Mouse (Mus musculus) heart, adult 2 months (tissue): Measurements from ENCODE around the gene Pom121l2. TPM values are rescaled to one million over a fixed set of nuclear protein-coding genes. Genes with fewer than 3 reads are reported as not detected.

Experiments
- DNase-seq, 2 experiments: peaks; one replicate each; pipeline ENCODE4 v3.0.0; 2021
- H3K27ac ChIP-seq: fragments of 200-600 bp; 2 replicates; pipeline ENCODE4 v1.8.1; 2022
- H3K27me3 ChIP-seq: fragments of 200-500 bp; 2 replicates; pipeline ENCODE4 v1.6.1; 2012; ENCODE audit warnings: mild to moderate bottlenecking, low read length, inconsistent platforms, mixed read lengths; ENCODE audit not compliant: control insufficient read depth, insufficient read depth
- H3K36me3 ChIP-seq: fragments of 200-500 bp; 2 replicates; pipeline ENCODE4 v1.6.1; 2012; ENCODE audit warnings: low read length, inconsistent platforms; ENCODE audit not compliant: control insufficient read depth, insufficient read depth
- H3K4me1 ChIP-seq: fragments of 200-500 bp; 2 replicates; pipeline ENCODE4 v1.6.1; 2011; ENCODE audit warnings: low read length; ENCODE audit not compliant: control insufficient read depth, insufficient read depth
- H3K4me3 ChIP-seq: fragments of 200-600 bp; 2 replicates; pipeline ENCODE4 v1.8.1; 2022
- H3K79me2 ChIP-seq: fragments of 200-500 bp; replicated peaks from 2 replicates; pipeline ENCODE4 v1.6.1; 2012; ENCODE audit warnings: mild to moderate bottlenecking, inconsistent platforms, low read length, moderate library complexity, mixed read lengths; ENCODE audit not compliant: control insufficient read depth, insufficient read depth
- H3K9ac ChIP-seq: fragments of 200-500 bp; 2 replicates; pipeline ENCODE4 v1.6.1; 2012; ENCODE audit warnings: low read depth, mild to moderate bottlenecking, control low read depth, inconsistent platforms, low read length, mixed read lengths
- CTCF ChIP-seq: fragments of 200-600 bp; IDR thresholded peaks from 2 replicates; pipeline ENCODE4 v1.8.1; 2022; ENCODE audit warnings: antibody characterized with exemption, mild to moderate bottlenecking, moderate library complexity
- EP300 ChIP-seq: fragments of 200-500 bp; IDR thresholded peaks from 2 replicates; pipeline ENCODE4 v1.6.1; 2011; ENCODE audit warnings: low read depth, low read length, control low read depth; ENCODE audit not compliant: insufficient read depth
- POLR2A ChIP-seq: fragments of 200-500 bp; IDR thresholded peaks from 2 replicates; pipeline ENCODE4 v1.6.1; 2011; ENCODE audit warnings: mild to moderate bottlenecking, low read depth, low read length, control low read depth; ENCODE audit not compliant: insufficient read depth
- WGBS: fragments of 180-500 bp; shearing (Covaris S2); methylation state at CpG from one replicate; pipeline ENCODE4 v1.1.7; 2018; 5-methylcytosine and 5-hydroxymethylcytosine counted together
- intact Hi-C: fragments of 180-260 bp; cut with DNase I; formaldehyde crosslinking; loops from one replicate; pipeline ENCODE4 v1.15.1; 2025
- polyA plus RNA-seq: library from polyadenylated mRNA; depleted of rRNA; stranded (reverse); fragments of >200 nt; gene quantifications from 2 replicates; pipeline ENCODE4 v1.2.3, GENCODE M21; 2012
- total RNA-seq, 2 experiments: library from RNA; stranded (reverse); gene quantifications; 2 replicates each; pipeline ENCODE4 v1.2.3; 2021

The Pom121l2 gene
- total and polyA plus RNA-seq, 3 experiments, result 0.06 TPM; not detected in 2

- no peaks in the 10 kb centered on the region for H3K36me3 ChIP-seq
- WGBS, result 77% methylated on average over 2 of the region's 2 CpGs
Measured at GRCm38 (mm10) chr13:21984486-21984885, 3.5 kb downstream of the Pom121l2 start.

DNA sequence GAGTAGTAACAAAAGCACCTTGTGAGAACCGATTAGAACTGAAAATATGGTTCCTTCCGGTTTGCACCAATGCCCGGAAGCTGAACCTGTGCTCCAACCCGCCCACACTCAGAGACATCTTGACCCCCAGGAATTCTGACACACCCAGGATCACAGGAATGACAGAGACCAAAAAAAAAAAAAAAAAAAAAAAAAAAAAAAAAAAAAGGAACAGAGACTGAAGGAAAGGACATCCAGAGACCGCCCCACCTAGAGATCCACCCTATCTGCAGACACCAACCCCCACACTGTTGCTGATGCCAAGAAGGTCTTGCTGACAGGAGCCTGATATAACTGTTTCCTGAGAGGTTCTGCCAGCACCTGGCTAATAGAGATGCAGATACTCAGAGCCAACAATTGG, 11.6 kb downstream of the Pom121l2 start:
- H3K79me2 ChIP-seq, result no peaks in the 10 kb centered on the region
- DNase-seq, result no peak
- intact Hi-C loops, result no loop called here
- peaks cover 6% of the 10 kb centered on the region for H3K4me1 ChIP-seq
- H3K27me3 ChIP-seq, result peaks cover 21% of the 10 kb centered on the region
- TF ChIP-seq POLR2A (no peak), CTCF (no peak), EP300 (no peak)
- no peak overlapping the region for H3K27ac ChIP-seq
- 75% methylated on average over 5 of the region's 5 CpGs for WGBS
- H3K4me3 ChIP-seq, result no peak overlapping the region
- no peak overlapping the region for H3K9ac ChIP-seq
- no peaks in the 10 kb centered on the region for H3K36me3 ChIP-seq

More at GRCm38 (mm10) chr13:21984486-21984885, 3.5 kb downstream of the Pom121l2 start:
- intact Hi-C loops, result no loop called here
- no peak overlapping the region for H3K9ac ChIP-seq
- peaks cover 2% of the 10 kb centered on the region; the same call in 1 of the 2 replicates for H3K27me3 ChIP-seq
- no peak overlapping the region for H3K27ac ChIP-seq
- no peaks in the 10 kb centered on the region for H3K79me2 ChIP-seq
- no peak for TF ChIP-seq POLR2A
- no peak for TF ChIP-seq EP300
- no peak for TF ChIP-seq CTCF
- no peak for DNase-seq
- no peak overlapping the region for H3K4me3 ChIP-seq
- peaks cover 1% of the 10 kb centered on the region; the same call in 1 of the 2 replicates for H3K4me1 ChIP-seq

DNA sequence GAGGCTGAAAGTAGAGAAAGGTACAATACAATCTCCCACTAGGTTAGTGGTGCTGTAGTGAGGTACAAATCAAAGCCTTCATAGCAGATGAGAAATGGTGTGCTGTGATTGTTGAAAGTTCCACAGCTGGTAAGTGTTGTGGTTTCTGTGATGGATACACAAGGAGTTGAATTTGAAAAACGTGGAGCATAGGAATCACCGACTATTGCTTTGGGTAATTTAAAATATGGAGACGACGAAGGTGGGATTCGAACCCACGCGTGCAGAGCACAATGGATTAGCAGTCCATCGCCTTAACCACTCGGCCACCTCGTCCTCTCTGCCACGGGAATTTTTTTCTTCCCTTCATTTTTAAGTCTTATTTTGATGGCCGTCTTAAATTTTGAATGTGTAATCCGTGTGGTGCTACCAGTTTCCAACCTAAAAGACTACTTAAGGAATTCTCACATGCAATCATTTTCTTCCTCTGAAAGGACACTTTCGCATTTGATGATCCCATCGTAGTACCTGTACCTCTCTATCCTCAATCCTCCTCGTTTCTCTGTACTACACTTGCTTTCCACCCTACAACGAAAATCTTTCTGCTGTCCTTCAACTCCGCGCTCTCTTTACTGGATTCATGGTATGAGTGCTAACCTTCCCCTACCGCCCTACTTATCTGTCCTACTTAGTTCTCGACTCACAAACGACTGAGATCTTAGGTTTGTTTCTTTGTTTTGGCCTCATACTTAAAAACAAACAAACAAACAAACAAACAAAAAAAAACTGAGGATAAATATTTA, 13.2 kb downstream of the Pom121l2 start:
- Histone ChIP-seq H3K27me3 (peaks cover 27% of the 10 kb centered on the region), H3K79me2 (no peaks in the 10 kb centered on the region), H3K9ac (no peak overlapping the region), H3K36me3 (no peaks in the 10 kb centered on the region), H3K4me1 (peaks cover 6% of the 10 kb centered on the region), H3K27ac (no peak overlapping the region), H3K4me3 (no peak overlapping the region)
- 16% methylated on average over 22 of the region's 22 CpGs for WGBS
- no peak for TF ChIP-seq POLR2A
- no peak for TF ChIP-seq CTCF
- no peak for TF ChIP-seq EP300
- peak in 1 of 2 experiments; percentile 46 for DNase-seq
- intact Hi-C loops, result loop anchor here (2.0 kb wide), 2 partner anchors 19 to 21 kb away; no protein-coding TSS in a partner anchor

DNA sequence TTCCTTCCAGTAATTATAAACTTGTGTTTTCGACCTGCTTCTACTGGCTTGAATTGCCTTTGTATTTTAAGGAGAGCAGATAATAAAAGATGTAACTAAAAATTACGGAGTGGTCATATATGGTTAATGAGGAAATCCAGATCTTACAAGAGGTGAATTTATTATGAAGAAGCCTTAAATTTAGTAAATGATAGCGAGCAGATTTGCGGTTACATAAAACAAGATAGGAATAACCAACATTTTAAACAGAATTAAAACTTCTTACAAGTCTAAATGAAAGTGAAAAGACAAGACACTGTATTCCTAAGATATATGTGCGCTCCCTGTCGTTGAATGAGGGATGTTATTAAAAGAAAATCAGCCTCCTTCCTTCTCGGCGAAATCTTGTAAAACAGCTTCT, 13.9 kb downstream of the Pom121l2 start:
- Histone ChIP-seq H3K36me3 (no peaks in the 10 kb centered on the region), H3K27me3 (peaks cover 31% of the 10 kb centered on the region), H3K9ac (no peak overlapping the region), H3K79me2 (no peaks in the 10 kb centered on the region), H3K27ac (no peak overlapping the region), H3K4me1 (peaks cover 6% of the 10 kb centered on the region), H3K4me3 (peak overlapping the region; percentile 35)
- intact Hi-C loops, result loop anchor here (2.0 kb wide), 2 partner anchors 20 kb away; no protein-coding TSS in a partner anchor
- WGBS, result 13% methylated on average over 8 of the region's 8 CpGs
- TF ChIP-seq EP300, result no peak
- no peak for DNase-seq

DNA sequence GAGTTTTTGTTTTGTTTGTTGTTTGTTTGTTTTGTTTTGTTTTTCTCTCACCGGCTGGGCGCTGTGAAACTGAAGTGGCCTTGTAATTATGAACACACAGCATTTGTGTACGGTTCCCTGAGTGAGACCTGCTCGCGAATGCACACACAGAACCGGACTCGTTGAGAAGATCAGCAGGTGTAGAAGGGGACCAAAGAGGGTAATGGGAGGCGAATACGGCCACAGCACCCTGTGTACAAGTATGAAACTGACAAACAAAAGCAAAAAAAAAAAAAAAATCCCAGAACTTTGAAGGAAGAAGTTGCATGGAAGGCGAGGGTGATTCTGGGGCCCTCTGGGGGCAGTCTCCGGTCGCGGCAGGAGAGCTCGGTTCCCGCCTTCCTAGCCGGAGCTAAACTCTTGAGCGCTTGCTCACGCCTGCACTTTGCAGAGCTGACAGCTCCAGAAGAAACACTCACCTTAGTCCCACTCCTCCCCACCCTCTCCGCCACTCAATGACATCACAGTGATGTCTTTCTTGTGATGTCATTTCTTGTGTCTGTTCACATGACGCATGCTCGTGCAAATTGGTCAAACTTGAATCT, 14.4 kb downstream of the Pom121l2 start:
- WGBS, result 3% methylated on average over 21 of the region's 21 CpGs
- H3K27me3 ChIP-seq, result peaks cover 31% of the 10 kb centered on the region
- H3K4me3 ChIP-seq, result peak overlapping the region; percentile 35
- TF ChIP-seq CTCF, result peak; percentile 43
- TF ChIP-seq POLR2A, result no peak
- no peak overlapping the region for H3K9ac ChIP-seq
- no peaks in the 10 kb centered on the region for H3K79me2 ChIP-seq
- DNase-seq, result peak; percentile 41 to 47
- H3K27ac ChIP-seq, result no peak overlapping the region
- intact Hi-C loops, result loop anchor here (2.0 kb wide), 2 partner anchors 19 to 21 kb away; no protein-coding TSS in a partner anchor
- peaks cover 6% of the 10 kb centered on the region for H3K4me1 ChIP-seq
- no peaks in the 10 kb centered on the region for H3K36me3 ChIP-seq

DNA sequence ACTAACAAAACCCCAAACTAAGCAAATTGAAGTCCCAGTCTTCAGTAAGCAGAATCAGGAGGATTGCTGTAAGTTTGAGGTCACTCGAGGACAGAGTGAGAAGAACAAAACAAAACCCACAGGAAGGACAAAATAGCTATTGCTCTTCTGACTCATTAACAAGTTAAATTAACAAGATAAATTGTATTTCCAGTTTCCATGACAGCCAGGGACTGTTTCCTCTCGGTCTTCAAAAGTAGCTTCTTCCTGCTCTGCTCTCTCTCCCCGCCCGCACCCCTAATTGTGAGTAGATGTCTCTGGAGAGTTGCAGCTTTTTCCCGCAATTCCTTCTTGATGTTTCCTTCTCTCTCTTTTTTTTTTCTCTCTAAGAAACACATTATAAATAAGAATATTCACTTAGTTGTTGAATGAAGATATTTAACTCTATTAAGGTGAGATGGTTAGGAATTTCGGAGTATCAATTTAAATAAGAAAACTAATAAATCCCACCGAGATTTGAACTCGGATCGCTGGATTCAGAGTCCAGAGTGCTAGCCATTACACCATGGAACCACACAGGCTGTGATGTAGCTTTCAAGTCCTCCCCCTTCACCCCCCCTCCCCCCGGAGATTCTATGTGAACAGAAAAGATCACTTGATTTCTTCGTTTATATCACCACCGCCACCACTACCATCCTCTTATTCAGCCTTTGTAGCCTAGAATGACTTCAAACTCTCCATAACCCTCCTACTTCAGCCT, 15.3 kb downstream of the Pom121l2 start:
- no peak overlapping the region for H3K27ac ChIP-seq
- H3K9ac ChIP-seq, result no peak overlapping the region
- 15% methylated on average over 12 of the region's 12 CpGs for WGBS
- TF ChIP-seq POLR2A, result no peak
- no peak for TF ChIP-seq EP300
- TF ChIP-seq CTCF, result no peak
- intact Hi-C loops, result no loop called here
- no peaks in the 10 kb centered on the region for H3K79me2 ChIP-seq
- peak in 1 of 2 experiments; percentile 35 for DNase-seq
- H3K27me3 ChIP-seq, result peaks cover 31% of the 10 kb centered on the region
- peaks cover 6% of the 10 kb centered on the region for H3K4me1 ChIP-seq
- H3K36me3 ChIP-seq, result no peaks in the 10 kb centered on the region
- peak overlapping the region; percentile 35 for H3K4me3 ChIP-seq
